Mouse (Mus musculus): ENCODE measurements around the gene Krtap1-3.
A peak's percentile ranks its signal among the peaks of the same experiment; 100 is the strongest.
"Not testable (repeated sequence)": the region's sequence is repeated elsewhere in the genome, so short reads cannot be mapped to it uniquely, and the experiment has no call there.

Gene Krtap1-3

DNA sequence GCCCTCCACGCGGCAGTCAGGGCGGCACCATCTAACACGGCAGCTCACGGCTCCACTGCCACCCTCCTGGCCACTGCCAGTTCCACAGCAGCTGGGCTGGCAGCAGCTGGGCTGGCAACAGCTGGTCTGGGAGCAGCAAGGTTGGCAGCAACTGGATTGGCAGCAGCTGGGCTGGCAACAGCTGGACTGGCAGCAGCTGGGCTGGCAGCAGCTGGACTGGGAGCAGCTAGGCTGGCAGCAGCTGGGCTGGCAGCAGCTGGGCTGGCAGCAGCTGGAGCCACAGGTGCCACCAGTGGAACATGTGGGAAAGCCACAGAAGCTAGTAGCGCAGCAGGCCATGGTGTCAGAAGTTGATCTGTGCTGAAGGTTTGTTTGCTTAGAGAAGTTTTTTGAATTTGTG lies at the start of gene Krtap1-3:
Gene Krtap1-3, minus strand, starts transcription at position 359 of the 400 bp plus-strand sequence.
- DNase-seq (ENCODE audit: low read depth, low spot score): no peak

- DNase-seq (ENCODE audit: low read depth, low spot score): peak; percentile 71
These were observed 49.8 kb upstream of the Krtap1-3 start for GRCm38 (mm10) chr11:99640926-99641325.

GRCm38 (mm10) chr11:99637086-99637485 lies 45.9 kb upstream of the Krtap1-3 start:
- no peak for DNase-seq (ENCODE audit: low read depth, low spot score)

DNA sequence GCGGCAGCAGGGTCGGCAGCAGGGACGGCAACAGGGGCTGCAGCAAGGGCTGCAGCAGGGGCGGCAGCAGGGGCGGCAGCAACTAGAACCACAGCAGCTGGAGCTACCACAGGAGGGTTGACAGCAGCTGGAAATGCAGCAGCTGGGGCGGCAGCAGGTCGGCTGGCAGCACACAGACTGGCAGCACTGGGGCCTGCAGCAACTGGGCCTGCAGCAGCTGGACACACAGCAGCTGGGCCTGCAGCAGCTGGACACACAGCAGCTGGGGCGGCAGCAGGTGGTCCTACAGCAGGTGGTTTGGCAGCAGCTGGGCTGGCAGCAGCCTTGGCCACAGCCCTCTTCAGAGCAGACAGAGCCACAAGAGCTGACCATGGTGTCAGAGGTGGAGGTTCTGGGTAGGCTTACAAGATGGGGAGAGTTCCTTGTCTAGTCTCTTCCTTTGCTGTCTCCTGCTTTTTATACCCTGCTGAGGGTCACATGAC lies 43.6 kb upstream of the Krtap1-3 start, which contains the start of gene Krtap4-2:
Gene Krtap4-2, minus strand, starts transcription at position 432 of the 482 bp plus-strand sequence.
- no peak for DNase-seq (ENCODE audit: low read depth, low spot score)

- DNase-seq (ENCODE audit: low read depth, low spot score): no peak
These were observed 42.2 kb upstream of the Krtap1-3 start for GRCm38 (mm10) chr11:99633293-99633692.

- DNase-seq (ENCODE audit: low read depth, low spot score): no peak
These were observed 39.8 kb upstream of the Krtap1-3 start for GRCm38 (mm10) chr11:99630890-99631289.

- no peak for DNase-seq (ENCODE audit: low read depth, low spot score)
These were observed 37.0 kb upstream of the Krtap1-3 start, which contains the start of gene Krtap4-1 for GRCm38 (mm10) chr11:99628138-99628537. Gene Krtap4-1, minus strand, starts transcription at chr11:99628238.

DNA sequence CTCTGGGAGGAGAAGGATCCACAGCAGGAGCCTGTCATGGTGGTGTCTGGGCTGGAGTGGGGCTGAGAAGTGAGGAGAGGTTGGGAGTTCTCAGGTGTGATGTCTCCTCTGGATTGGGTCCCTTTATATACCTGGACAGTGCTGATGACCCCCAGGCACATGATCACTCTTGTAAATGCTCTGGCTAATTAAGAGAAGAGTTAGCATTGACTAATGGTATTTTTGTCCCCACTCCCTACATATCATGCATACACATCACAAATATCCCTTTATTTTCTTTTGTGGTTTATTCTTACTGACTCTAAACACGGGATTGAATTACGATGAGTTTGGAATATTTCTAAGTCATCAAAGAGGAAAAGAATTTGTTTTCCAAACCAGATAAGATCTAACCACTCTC lies 29.2 kb upstream of the Krtap1-3 start, which contains the start of gene Gm11562:
Gene Gm11562, minus strand, starts transcription at position 101 of the 400 bp plus-strand sequence.
- no peak for DNase-seq (ENCODE audit: low read depth, low spot score)

DNA sequence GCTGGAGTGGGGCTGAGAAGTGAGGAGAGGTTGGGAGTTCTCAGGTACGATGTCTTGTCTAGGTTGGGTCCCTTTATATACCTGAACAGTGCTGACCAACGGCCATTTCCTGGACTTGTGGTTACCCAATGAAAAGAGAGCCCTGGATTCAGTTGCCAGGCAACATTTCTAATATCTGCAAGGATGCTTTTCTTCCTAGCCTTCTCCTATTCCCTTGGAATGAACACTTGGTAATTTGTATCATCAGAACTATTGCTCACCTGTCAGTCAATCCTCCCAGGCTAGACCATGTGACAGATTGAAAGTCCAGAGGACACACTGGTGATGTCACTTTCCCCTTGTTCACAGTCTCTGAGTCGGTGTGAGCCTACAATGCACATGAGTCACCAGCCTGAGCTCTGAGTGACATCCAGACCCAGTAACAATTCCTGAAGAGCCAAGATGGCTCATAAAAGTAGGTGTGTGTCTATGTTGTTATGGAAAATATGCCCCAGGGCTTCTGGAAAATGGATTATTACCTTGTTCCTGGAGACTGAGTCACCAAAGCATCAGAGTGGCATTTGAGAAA lies 23.7 kb upstream of the Krtap1-3 start, which contains the start of gene Krtap2-4:
Gene Krtap2-4, minus strand, starts transcription at position 51 of the 568 bp plus-strand sequence.
- DNase-seq (ENCODE audit: low read depth, low spot score): peak; percentile 78

DNA sequence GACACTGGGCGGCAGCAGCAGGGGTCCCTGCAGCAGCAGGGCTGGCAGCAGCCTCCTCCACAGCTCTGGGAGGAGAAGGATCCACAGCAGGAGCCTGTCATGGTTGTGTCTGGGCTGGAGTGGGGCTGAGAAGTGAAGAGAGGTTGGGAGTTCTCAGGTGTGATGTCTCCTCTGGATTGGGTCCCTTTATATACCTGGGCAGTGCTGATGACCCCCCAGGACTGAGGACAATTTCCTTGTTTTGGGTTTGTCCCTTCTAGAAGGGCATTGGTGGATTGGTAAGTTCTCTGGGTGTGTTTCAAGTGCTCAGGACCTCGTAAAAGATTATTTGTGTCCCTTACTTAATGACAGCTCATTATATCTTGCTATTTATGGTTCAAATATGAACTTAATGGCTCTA lies 18.9 kb upstream of the Krtap1-3 start, which contains the start of gene Gm11937:
Gene Gm11937, minus strand, starts transcription at position 101 of the 400 bp plus-strand sequence.
- not testable (repeated sequence) for DNase-seq (ENCODE audit: low read depth, low spot score)

GRCm38 (mm10) chr11:99609126-99609525 lies 18.0 kb upstream of the Krtap1-3 start:
- no peak for DNase-seq (ENCODE audit: low read depth, low spot score)

GRCm38 (mm10) chr11:99603208-99603607 lies 12.1 kb upstream of the Krtap1-3 start, which contains the start of gene Gm11938:
Gene Gm11938, minus strand, starts transcription at chr11:99603308.
- DNase-seq (ENCODE audit: low read depth, low spot score): not testable (repeated sequence)

- DNase-seq (ENCODE audit: low read depth, low spot score): not testable (repeated sequence)
These were observed 6.6 kb upstream of the Krtap1-3 start, which contains the start of gene Krtap9-3 for GRCm38 (mm10) chr11:99597742-99598141. Gene Krtap9-3, minus strand, starts transcription at chr11:99598105.

- DNase-seq (ENCODE audit: low read depth, low spot score): no peak
These were observed 6.0 kb downstream of the Krtap1-3 start for GRCm38 (mm10) chr11:99585096-99585495.

DNA sequence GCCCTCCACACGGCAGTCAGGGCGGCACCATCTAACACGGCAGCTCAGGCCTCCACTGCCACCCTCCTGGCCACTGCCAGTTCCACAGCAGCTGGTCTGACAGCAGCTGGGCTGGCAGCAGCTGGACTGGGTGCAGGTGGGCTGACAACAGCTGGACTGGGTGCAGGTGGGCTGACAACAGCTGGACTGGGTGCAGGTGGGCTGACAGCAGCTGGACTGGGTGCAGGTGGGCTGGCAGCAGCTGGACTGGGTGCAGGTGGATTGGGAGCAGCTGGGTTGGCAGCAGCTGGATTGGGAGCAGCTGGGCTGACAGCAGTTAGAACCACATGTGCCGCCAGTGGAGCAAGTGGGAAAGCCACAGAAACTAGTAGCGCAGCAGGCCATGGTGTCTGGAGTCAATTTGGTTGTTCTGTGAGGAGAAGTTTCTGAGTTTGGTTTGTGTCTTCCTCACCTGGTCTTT lies 7.9 kb downstream of the Krtap1-3 start, which contains the start of gene Krtap1-4:
Gene Krtap1-4, minus strand, starts transcription at position 410 of the 460 bp plus-strand sequence.
- no peak for DNase-seq (ENCODE audit: low read depth, low spot score)

- DNase-seq (ENCODE audit: low read depth, low spot score): peak; percentile 91
These were observed 9.6 kb downstream of the Krtap1-3 start for GRCm38 (mm10) chr11:99581564-99581963.

DNA sequence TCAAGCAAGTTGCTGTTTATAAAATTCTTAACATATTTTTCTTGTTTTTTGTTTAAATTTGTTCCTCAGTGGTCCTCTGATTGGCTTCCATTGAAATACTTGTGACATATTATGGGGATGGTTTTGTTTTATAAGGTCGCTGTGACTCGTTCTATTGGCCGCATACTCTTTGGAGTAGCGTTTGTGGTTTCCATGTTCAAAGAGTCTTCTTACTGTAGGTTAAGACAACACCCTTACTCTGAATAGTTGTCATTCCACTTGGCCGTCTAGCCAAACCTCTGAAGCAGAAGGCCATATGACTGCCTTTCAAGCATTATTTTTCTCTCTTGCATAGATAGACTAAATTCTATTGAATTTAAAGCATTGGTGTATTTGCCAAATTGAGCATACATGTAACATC lies 10.1 kb downstream of the Krtap1-3 start:
- DNase-seq (ENCODE audit: low read depth, low spot score): peak; percentile 71

DNA sequence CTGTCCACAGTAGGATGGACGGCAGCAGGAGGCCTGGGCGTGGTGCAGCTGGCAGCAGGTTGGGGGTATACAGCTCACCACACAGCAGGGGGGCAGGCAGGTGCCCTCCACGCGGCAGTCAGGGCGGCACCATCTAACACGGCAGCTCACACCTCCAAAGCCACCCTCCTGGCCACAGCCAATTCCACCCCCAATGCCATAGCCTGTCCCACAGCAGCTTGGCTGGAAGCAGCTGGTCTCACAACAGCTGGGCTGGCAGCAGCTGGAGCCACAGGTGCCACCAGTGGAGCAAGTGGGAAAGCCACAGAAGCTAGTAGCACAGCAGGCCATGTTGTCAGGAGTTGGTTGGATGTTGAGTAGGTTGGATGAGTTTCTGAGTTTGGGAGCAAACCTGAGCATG lies 10.5 kb downstream of the Krtap1-3 start, which contains the start of gene Krtap1-5:
Gene Krtap1-5, minus strand, starts transcription at position 381 of the 400 bp plus-strand sequence.
- DNase-seq (ENCODE audit: low read depth, low spot score): no peak

DNA sequence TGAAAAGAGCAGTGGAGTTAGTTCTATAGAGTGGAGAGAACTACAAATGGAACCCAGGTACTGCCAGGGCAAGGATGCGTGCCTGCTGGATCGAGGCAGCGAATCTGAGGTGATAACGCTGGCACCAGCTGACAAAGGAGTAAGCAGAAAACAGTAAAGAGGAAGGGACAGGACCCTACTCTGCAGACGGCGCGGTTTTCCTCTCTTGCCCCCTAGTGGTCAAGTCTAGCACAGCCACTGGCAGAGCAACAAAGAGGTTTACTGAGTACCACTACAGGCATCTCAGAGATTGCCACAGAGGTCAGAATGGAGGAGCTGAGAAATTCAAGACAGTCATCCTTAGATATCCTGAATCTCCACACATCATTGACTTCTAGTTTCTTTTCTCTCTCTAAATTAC lies 17.0 kb downstream of the Krtap1-3 start:
- peak; percentile 88 for DNase-seq (ENCODE audit: low read depth, low spot score)

DNA sequence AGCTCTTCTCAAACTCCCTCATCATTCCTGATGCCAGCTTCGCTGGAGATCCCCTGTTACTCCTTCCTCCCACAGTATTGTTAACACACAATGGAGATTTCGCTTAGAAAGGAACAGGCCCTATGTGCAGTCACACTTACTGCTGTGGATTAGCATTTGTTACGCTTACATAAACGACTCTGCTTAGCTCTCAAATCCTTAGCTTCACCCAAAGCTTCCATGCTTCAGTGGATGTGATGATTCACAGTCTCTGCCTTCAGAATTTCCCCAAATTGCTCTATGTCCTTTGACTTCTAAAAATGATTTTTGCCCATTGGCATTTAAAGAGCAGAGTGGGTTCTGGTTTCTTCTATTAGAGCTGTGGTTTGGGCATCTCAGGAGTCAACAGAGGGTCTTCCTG lies 18.0 kb downstream of the Krtap1-3 start:
- no peak for DNase-seq (ENCODE audit: low read depth, low spot score)

GRCm38 (mm10) chr11:99566530-99566929 lies 24.6 kb downstream of the Krtap1-3 start, which contains the start of gene Krtap3-1:
Gene Krtap3-1, minus strand, starts transcription at chr11:99566630.
- no peak for DNase-seq (ENCODE audit: low read depth, low spot score)

DNA sequence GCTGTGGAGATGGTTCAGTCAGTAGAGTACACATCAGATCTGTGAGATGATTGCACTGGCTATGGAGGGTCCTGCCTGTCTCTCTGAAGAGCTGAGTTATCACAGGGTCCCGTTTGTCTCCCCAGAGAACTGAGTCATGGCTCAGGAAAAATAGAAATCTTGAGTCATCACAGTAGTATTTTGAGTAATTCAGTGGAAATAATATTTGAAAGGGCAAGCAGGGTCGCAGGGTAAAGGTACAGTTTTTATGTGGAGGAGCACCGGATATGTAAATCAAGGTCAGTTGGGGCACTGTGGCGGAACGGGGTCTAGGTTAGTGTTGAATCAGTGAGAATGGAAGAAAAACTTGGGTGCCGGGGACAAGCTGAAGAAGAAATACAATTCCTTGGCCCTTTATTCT lies 28.6 kb downstream of the Krtap1-3 start:
- peak; percentile 39 for DNase-seq (ENCODE audit: low read depth, low spot score)

- DNase-seq (ENCODE audit: low read depth, low spot score): no peak
These were observed 31.8 kb downstream of the Krtap1-3 start, which contains the start of gene Gm11939 for GRCm38 (mm10) chr11:99559366-99559765. Gene Gm11939, minus strand, starts transcription at chr11:99559466.
